Mouse (Mus musculus) large intestine, adult 2 months (tissue): ENCODE measurements around the gene Prkcz. TPM values are rescaled to one million over a fixed set of nuclear protein-coding genes. Genes with fewer than 3 reads are reported as not detected.
"Not testable (repeated sequence)": the region's sequence is repeated elsewhere in the genome, so short reads cannot be mapped to it uniquely, and the experiment has no call there.

Experiments used
- DNase-seq: peaks from one replicate; pipeline ENCODE4 v3.0.0-alpha.2; 2012; ENCODE audit warnings: low read depth, low spot score
- WGBS: fragments of 180-500 bp; shearing (Covaris S2); methylation state at CpG from one replicate; pipeline ENCODE4 v1.1.7; 2018; 5-methylcytosine and 5-hydroxymethylcytosine counted together
- polyA plus RNA-seq: library from polyadenylated mRNA; depleted of rRNA; stranded (reverse); fragments of >200 nt; gene quantifications from 2 replicates; pipeline ENCODE4 v1.2.3, GENCODE M21; 2012

Gene Prkcz
- polyA plus RNA-seq, 1 experiment = 81.5 TPM

GRCm38 (mm10) chr4:155360856-155361255 lies 305 bp downstream of the Prkcz start:
- DNase-seq = no peak
- 1% methylated on average over 42 of the region's 42 CpGs for WGBS

DNA sequence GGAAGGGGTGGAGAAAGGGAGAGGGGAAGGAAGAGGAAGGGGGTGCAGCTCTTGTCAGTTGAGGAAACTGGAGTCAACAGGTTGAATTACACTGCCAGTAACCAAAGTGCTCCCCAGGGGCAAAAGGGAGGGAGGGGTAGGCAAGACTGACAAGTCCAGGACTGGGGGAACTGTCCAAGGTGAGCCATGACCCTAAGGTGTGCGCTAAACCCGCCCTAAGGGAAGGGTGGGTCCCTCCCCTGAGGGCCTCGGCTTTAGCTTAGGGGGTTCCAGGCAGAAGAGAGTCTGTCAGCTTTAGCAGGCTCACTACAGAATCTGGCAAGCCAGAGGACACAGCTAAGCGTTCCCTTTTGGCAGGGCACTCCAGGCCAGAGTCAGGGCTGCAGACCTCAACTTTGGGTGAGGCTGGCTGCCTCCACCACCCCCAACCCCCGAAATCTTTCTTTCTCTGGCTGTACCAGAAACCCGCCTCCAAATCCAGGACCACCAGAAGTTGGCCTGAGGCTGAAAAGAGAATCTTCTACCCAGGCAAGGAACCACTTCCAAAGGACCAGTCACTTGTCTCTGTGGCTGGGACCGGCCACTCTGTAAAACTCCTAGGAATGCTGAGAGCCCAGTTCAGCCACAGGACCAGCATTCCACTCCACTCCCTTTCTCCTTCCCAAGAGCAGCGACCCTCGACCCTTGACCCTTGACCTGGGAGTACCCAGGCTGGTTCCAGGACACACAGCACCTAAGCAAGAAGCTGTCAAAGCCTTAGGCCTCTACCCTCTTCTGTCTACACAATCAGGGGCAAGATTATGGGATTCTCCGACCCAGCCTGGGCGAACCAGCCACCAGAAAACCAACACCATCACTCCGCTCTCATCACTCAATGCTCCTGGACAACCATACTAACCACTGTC lies 1.3 kb downstream of the Prkcz start:
- no peak for DNase-seq
- WGBS = 41% methylated on average over 12 of the region's 12 CpGs

GRCm38 (mm10) chr4:155357601-155358000 lies 3.6 kb downstream of the Prkcz start:
- DNase-seq = no peak
- 48% methylated on average over 2 of the region's 2 CpGs for whole genome bisulfite sequencing

DNA sequence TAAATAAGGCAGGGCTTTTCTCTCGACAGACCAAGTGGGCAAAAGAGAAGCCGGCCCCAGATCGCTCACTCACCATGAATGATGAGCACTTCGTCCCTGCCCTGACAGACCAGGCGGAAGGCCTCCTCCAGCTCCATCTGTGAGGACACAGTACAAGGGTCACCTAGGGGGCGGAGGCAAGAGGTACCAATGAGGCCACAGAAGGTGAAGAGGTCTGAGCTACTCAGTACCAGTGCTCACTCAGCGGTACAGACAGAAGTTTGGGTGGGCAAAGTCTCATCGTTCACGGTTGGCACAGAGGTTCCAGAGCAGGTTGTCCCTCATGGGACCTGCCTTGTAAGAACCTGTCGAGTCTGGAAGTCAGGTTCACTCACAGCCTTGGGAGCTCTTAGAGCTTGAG lies 4.8 kb downstream of the Prkcz start:
- DNase-seq = no peak
- 91% methylated on average over 10 of the region's 10 CpGs for WGBS

DNA sequence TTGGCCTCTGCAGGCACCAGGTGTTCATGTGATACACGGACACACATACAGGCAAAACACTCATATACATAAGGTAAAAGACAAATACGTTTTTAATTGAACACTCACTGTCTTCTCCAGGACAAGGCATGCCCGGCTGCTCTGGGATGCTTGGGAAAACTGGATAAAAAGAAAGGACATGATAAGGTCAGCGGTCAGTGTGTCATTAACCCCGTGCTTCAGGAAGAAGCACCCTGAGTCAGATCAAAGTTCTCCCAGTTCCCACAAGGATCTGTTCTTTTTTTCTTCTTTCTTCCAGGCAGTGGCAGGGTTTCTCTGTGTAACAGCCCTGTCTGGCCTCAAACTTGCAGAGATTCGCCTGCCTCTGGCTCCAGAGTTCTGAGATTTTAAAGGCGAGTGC lies 6.6 kb downstream of the Prkcz start:
- no peak for DNase-seq

GRCm38 (mm10) chr4:155354035-155354434 lies 7.1 kb downstream of the Prkcz start:
- DNase-seq = no peak
- WGBS = 86% methylated on average over 6 of the region's 6 CpGs

More for the DNA sequence above, 6.6 kb downstream of the Prkcz start:
- WGBS = 88% methylated on average over 7 of the region's 7 CpGs

DNA sequence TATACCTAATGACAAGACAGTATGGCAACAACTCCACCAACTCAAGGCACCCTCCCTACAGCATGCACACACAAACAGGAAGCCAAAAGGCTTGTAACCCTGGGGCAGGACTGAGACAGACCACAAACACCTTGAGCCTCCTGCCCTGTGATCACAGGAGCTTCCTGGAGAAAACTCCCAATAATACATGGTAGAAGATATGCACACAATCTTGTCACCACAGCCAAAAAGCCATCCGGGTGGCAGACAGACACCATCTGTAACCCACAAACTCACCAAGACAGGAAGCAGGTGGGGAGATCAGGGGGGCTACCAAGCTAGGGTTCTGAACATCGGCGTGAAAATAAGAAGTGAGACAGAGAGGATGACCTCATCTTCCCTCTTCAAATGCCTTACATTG lies 8.6 kb downstream of the Prkcz start:
- WGBS = 73% methylated on average over 3 of the region's 3 CpGs
- DNase-seq = no peak

- 89% methylated on average over 12 of the region's 12 CpGs for WGBS
These were observed 14.8 kb downstream of the Prkcz start for GRCm38 (mm10) chr4:155346350-155346749.

DNA sequence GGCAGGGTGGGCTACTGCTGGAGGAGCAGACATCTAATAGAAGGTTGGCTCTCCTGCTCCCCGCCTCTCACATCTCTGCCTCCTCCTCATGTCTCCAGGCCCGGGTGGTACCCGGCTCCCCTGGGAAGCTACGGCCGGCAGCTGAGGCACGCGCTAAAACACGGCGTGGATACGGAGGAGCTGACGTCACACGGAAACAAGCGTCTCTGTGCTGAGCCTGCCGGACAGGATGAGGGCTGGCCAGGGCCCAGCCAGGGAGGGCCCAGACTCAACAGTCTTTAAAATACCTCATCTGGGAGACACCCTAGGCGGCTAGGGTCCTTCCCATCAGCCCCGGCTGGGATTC lies 15.6 kb downstream of the Prkcz start:
- no peak for DNase-seq
- 33% methylated on average over 16 of the region's 16 CpGs for WGBS

More at GRCm38 (mm10) chr4:155346350-155346749, 14.8 kb downstream of the Prkcz start:
- no peak for DNase-seq

DNA sequence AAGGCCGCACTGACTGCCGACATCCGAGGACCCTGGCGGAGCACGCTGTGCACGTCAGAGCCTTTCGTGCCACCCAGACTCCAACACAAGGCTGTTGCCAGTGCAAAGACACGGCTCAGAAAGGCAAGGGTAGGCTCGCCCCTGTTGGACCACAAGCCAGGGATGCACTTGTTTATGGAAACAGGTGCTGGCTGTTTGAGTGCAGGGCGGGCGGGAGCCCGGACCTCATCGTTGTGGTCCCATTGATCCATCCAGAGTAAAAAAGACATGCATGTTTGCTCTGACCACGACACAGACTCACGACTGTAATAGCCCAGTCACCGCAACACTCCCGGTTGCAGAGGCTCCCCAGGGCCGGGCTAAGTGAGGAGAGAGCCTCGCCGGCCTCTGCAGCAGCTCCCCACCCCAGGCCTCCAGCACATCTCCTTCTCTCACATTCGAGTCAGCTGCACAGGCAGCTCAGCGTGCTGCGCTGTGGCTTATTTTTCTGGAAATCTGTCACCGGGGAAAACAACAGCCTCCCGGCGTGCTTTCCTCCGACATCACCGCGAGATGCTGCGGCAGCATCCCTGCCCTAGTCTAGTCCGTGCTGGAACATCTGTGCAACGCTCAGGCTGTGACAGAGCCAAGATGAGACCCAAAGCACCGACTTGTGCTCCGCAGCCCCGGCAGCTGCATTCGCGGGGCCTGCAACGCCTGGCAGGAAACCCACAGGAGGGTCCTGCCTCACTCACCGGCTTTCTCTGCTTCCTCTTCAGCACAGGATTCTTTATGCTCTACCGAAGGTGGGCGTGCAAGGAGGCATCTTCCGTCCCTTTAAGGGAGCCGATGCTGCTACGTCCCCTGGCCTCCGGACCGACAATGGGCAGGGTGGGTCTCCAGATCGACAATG lies 16.2 kb downstream of the Prkcz start:
- no peak for DNase-seq
- 56% methylated on average over 47 of the region's 47 CpGs for WGBS

GRCm38 (mm10) chr4:155344299-155344600 lies 16.9 kb downstream of the Prkcz start:
- 65% methylated on average over 3 of the region's 3 CpGs for WGBS
- no peak for DNase-seq

DNA sequence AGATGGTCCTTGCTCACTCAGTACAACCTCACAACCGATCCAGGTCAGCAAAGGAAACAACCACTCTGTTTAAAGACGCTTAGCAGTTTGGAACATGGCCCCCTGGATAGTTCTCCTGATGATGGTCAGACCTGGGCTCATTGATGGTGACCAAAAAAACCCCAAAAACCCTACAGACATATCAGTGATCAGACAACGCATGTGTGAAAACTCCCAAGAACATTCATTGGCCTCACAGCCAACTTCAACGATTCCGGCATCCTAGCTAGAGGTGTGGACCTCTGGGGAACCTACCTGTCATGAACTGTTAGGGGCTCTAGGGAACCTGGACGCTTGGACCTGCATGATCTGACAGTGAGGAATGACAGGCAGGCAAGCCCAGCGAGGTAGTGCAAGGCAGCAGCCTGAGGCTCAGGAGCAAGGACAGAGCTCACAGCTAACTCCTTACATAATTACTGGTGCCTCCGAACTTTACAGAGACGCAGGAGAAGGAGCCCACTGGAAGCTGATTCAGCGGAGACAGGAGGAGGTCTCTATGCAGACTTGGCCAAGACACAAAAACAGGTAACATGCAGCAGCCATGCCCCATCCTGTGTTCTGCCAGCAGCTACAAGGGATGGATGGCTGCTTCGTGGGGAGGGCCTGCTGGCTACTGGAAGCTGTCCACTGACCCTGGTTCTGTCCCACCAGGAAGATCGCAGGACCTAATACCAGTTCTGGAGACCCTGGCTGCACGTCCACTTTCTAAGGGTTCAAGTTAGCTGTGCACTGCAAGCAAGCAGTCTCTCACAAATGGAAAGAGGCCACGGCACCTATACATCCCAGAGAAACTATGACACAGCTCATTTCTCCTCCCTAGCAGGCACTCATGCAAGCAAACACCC lies 17.5 kb downstream of the Prkcz start:
- 86% methylated on average over 14 of the region's 14 CpGs for WGBS

DNA sequence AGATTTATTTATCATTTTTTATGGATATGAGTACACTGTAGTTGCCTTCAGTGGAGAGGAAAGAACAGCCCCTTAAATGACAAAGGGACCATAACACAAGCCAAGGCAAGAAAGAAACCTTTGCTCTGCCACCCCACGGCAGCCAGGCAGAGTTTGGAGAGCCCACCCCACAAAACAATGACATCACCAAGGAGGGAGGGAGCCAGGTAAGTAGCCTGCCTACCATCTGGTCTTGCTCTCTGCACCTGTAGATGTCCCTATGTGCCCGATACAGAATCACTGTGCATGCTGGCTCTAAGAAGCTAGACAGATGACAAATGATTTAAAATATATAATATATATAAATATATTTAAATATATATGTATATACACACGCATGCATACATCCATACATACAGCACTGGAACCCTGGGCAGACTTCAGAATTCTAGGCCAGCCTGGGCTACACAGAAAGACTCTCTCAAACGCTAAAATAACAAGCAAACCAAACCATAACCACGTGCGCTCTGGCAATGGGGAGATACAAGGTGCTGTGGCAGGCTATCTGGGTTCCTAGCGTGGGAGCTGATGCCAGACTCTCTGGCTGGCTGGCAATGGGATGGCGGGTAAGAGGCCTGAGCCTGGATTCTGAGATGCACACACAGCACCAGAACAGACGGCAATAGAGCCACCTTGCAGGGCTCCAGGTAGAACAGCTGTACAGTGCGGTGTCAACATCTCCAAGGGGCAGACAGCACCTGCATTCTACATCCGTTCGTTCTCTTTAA lies 24.7 kb downstream of the Prkcz start:
- WGBS = 89% methylated on average over 12 of the region's 12 CpGs
- no peak for DNase-seq

More for the DNA sequence above, 17.5 kb downstream of the Prkcz start:
- DNase-seq = no peak

GRCm38 (mm10) chr4:155332253-155332652 lies 28.9 kb downstream of the Prkcz start:
- 83% methylated on average over 7 of the region's 7 CpGs for WGBS
- DNase-seq = no peak

GRCm38 (mm10) chr4:155328385-155328784 lies 32.8 kb downstream of the Prkcz start:
- DNase-seq = not testable (repeated sequence)
- WGBS = 88% methylated on average over 11 of the region's 11 CpGs

GRCm38 (mm10) chr4:155325773-155326172 lies 35.4 kb downstream of the Prkcz start:
- WGBS = 72% methylated on average over 5 of the region's 5 CpGs

DNA sequence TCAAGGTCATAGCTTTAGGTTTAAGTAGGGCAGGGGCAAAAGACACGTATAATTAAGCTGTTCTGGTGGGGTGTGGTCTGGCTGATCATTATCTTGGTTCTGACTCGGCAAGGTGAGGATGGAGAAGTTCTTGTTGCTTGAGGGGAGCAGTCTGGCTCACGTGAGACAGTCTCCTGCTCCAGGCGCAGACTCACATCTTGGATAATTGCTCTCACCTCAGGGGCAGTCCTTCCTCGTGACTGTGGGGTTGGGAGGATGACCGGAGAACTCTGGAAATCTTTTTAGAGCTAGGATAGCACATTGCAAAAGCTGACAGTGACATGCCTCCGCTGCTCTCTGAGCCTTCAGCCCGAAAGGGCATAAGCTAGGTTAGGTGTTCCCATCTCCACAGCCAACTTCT lies 36.6 kb downstream of the Prkcz start:
- no peak for DNase-seq
- WGBS = 25% methylated on average over 8 of the region's 8 CpGs

More at GRCm38 (mm10) chr4:155325773-155326172, 35.4 kb downstream of the Prkcz start:
- no peak for DNase-seq

- DNase-seq = no peak
- 57% methylated on average over 3 of the region's 3 CpGs for WGBS
These were observed 37.9 kb downstream of the Prkcz start for GRCm38 (mm10) chr4:155323081-155323795.
